Mouse (Mus musculus) right cerebral cortex, postnatal 4 days (tissue): ENCODE data around the gene Acot7.

Experiments
- DNase-seq: peaks from one replicate; pipeline ENCODE4 v3.0.0-alpha.2; 2022

Gene Acot7

DNA sequence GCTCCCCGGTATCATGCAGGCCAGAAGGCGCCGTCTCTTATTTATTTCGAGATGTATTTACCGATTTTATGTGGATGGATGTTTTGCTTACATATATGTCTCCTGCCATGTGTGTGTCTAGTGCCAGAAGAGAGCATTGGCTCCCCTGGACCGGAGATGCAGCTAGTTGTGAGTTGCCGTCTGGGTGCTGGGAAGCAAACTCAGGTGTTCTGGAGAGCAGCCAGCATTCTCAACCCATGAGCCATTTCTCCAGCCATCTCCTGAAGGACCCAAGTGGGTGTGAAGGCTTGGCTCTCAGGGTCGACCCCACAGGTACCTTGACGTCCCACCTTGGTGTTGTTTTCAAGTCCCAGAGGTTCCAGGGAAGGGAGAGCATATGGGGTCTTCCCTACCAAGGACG, 4.3 kb downstream of the Acot7 start:
- no peak for DNase-seq

DNA sequence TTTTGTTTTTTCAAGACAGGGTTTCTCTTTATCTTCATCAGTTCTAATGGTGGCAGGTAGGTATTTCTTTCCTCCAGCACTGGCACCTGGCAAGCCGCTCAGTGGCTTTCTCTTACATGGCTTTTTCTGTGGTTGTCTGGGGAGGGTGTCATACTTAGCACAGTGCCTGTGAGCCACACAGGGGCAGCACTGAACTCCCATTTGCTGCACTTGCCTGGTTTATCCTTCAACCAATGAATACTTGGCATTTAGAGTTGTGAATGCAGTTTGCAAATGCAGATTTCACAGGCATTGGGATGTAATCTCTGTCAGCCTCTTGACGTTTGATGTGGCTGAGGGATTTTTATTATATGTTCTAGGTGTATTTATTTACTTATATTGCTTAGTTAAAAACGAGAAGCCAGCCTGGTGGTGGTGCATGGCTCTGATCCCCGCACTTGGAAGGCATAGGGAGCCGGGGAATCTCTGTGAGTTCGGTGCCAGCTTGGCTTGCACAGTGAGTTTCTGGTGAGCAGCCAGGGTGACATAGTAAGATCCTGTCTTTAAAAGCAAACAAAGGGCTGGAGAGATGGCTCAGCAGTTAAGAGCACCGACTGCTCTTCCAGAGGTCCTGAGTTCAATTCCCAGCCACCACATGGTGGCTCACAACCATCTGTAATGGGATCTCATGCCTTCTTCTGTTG, 6.6 kb downstream of the Acot7 start:
- DNase-seq: no peak

DNA sequence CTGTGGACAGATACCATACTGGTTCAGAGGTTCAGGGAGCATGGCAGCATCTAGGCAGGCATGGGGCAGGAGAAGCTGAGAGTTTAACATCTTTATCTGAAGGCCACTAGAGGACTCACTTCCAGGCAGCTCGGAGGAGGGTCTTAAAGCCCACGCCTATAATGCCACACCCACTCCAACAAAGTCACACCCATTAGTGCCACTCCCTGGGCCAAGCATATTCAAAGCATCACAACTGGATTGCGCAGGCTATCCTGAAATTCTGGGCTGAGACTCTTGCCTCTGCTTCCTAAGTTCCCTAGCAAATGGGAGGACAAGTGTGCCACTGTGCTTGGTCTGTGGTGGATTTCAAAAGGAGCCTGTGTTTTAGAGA, 7.2 kb downstream of the Acot7 start:
- no peak for DNase-seq

DNA sequence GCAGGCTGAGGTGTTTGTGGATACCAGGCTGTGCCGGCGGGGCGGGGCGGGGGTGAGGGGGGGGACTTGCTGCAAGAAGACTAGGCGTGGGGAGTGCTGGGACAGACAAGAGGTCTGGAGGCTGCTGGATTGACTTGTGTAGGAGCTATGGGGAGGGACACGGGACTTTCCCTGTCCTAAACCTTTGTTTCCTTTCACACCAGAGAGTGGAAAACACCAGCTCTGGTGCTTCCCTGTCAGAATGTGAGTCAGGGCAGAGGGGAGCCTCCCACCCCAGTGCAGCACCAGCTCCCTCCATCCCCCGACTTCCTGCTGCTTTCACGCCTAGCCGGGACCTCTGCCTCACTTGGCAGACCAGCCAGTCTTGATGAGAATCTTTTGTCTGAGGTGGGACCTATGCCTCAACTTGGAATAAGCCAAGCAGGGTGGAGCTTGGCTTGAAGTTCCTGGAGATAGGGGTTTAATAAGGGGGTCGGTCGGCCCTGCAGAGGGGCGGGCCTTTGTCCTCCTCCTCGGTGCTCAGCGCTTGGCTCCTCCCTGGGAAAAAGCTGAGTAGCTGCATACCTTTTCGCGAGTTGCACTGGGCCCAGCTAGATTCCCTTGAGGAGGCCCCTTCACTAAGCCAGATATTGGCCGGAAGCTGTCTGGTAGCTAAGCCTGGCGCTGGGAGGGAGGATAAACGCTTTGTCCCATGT, 7.7 kb downstream of the Acot7 start:
- no peak for DNase-seq

DNA sequence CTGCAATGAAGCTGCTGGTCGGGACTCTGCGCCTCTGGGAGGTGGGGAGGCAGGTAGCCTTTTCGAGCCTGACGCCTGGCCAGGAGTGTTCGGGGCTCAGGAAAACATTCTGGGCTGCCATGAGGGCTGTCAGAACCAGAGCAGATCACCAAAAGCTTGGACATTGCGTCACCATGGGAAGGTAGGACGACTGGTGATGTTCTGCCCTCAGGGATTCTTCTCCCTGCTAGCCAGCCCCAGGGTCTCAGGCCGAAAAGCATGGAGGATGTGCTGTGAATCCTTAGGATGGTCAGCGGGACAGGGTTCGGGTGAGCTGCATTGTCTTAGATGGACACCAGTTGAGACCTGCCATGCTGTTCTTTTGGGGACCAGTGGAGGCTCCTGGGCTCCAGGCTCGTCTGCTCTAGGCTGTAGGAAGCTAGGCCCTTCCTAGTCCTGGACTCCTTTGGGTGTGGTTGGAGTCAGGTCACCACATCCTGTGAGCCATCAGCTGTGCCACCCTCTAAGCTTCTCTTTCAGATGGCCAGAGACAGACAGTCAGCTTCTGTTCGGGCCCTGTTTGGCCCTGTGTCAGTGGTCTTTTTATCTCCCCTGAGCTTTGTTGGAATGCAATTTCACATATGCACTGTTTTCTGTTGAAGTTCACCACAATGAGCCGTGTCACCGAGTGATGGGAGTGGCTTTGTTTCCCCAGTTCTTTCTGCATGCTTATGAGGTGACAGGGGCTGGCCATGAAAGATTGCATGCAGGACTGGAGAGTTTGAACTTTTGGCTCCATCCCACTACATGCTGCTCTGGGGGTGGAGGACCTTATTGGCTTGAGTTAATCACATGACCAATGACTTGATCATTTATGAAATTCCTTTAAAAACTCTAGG, 8.5 kb downstream of the Acot7 start:
- no peak for DNase-seq

DNA sequence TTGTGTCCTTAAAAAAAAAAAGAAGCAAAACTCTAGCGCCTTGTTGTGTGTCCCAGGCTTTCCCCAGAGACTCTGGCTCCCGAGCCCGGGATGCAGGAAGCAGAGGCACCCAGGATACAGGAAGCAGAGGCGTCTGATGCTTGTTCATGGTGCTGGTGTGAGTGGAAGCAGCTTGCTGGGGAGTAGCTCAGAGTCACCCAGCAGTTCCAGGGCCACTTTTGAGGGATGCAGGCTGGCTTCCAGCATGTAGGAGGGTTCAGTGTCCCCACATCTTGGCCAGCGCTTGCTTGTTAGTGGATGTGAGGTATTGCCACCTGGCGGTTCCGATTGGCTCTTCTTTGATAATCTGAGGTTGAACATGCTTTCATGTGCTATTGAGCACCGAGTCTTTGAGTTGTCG, 9.2 kb downstream of the Acot7 start:
- DNase-seq: no peak

DNA sequence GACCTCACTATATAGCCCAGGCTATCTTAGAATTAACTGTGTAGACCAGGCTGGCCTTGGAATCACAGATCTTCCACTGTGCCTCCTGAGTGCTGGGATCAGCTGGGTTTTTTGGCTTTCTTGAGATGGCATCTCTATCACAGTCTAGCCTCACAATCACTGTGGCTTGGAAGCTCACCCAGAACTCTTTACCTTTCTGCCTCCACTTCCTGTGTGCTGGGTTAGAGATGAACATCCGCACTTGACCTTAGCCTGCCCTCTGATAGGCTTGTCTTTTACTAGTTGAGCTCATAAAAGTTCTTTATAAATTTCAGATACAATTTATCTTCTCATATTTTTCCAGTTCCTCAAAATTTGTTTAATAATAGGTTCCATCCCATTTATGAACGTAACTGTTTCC, 10.7 kb downstream of the Acot7 start:
- DNase-seq: no peak

DNA sequence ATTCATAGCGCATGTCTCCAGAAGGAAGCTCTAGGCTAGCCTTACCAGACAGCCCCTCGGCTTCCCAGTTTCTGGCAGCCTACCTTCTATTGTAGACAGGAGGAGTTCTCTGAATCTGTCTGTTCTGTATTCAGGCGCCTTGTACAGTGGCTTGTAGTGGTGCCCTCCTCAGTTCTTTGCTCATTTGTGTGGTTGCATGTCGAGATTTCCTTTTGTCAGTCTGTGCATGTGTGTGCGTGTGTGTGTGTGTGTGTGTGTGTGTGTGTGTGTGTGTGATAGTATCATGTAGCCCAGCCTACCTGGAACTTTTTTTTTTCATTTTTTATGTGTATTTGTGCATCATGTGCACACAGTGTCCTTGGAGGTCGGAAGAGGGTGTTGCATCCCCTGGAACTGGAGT, 11.1 kb downstream of the Acot7 start:
- DNase-seq: no peak

DNA sequence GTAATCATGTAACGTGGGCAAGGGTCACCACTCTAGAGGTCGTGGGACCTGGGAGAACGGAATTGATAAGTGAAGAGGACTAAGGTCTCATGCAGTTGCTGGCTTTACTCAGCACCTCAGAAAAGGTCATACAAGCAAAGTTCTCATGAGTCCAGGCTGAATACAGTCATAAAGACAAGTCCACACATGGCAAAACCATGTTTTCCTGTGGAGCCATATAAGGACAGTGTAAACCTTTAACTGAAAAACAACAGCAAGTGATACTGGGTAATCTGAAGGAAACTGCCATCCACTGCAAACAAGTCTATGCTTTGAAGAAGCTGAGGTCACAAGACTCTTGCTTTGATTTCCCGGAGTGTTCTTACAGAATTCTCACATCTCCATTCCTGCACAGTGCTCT, 11.8 kb downstream of the Acot7 start:
- DNase-seq: no peak

DNA sequence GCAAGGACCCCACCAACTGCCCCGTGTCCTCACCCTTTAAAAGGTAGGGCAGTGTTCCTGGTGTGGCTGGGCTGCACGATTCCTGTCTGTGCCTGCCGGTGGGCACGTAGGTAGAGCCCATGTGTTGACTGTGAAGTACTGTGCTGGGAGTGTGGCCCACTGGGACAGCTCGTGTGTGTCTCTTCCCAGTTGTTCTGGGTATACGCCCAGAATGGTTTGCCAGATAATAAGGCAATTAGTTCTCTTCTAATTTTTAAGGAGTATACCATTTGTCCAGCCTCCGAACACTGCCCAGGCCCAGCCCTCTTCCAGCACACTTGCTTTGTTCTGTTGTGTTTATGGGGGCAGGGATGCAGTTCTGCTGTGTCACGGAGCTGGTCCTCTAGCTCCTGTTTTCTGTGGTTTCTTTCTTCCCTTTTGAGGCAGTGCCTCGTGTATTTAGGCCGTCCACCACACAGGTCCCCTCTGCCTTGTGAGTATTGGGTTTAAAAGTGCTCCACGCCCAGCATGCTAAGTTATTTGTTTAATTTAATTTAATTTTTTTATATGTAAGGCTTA, 12.2 kb downstream of the Acot7 start:
- no peak for DNase-seq

DNA sequence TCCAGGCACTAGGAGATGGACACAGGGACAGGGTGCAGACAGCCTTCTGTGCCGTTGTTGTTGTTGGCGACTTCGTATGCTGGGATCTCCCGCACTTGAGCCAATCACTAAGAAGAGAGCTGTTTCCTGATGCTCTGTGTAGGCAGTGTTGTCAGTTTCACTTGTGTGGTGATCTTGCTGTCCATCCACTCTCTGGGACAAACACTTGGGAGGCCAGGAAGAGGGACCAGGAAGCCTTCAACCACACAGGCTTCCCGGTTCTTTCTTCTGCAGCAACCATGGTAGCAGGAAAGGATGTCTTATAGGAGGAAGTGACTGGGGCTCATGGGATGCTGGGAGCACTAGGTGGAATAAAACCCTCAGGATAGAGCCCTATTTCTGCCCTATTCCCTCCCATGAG, 12.8 kb downstream of the Acot7 start:
- DNase-seq: no peak

DNA sequence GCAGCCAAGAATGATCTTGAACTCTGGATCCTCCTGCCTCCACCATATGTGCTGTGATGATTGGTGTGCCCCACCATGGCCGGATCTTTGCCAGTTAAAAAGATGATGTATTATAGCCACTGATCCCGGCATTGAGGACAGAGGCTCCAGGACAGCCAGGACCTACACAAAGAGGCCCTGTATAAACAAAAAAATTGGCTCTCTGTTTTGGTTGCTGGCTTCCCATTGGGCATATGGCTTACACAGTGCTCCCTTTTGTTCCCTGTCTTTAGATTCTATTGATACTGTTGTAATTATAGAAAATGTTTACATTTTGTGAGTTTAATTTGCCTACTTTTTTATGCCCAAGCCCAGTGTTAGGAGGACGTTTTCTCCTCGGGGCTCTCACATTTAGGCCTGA, 14.6 kb downstream of the Acot7 start:
- no peak for DNase-seq

DNA sequence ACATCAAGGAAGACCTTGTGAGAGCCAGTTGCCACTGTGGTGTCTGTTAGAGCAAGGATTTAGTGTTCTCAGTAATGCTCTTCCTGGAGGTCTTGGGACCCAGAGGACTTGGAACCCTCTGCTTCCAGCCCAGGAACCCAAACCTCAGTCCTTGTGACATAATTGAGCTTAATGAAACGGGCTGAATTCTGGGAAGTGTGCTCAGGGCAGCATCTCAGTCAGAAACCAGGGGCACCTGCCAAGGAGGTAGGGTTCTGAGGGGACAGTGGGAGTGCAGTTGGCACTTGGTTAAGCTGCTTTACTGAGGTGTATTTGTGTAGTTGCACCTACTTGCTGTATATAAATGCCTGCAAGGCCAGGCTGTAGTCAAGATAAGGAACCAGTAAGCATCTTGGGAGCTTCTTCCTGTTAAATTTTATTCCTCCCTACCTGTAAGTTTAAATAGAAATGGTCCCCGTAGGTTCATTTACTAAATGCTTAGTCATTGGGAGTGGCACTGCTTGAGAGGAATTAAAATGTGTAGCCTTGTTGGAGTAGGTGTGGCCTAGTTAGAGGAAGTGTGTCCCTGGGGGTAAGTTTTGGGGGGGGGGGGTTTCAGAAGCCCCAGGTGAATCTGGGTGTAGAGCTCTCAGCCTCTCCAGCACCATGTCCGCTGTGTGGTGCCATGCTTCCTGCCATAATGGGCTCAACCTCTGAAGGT, 16.7 kb downstream of the Acot7 start:
- no peak for DNase-seq

DNA sequence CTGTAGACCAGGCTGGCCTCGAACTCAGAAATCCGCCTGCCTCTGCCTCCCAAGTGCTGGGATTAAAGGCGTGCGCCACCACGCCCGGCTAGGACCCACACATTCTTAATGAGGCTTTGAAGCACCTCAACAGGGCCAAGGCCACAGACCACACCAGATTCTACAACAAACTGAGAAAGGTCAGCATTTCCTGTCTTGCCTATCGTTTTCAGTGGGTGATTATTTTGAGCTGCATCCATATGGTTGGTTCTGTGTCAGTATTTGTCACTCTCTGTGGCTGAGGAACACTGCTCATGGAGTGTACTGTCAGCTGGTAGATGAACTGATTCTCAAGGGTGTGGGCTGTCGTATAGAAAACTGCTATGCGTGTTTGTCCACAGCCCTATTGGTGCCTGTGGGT, 18.3 kb downstream of the Acot7 start:
- DNase-seq: no peak

DNA sequence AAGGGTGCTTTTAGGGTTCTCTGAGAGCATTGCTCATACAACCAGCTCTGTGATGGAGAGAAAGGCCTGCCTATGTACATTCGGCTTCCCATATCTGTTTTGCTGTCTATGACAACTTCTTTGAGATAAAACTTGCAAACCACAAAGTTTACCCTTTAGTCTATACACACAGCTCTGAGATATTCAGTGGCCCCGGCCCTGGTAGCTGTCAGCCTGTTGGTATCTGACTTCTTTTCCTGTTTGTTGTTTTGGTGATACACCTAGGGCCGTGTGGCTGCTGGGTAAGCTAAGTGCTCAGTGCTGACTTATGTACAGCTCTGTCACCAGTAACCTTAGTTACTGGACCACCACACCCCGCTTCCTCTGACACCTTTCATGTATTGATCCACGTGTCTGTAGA, 19.6 kb downstream of the Acot7 start:
- no peak for DNase-seq

DNA sequence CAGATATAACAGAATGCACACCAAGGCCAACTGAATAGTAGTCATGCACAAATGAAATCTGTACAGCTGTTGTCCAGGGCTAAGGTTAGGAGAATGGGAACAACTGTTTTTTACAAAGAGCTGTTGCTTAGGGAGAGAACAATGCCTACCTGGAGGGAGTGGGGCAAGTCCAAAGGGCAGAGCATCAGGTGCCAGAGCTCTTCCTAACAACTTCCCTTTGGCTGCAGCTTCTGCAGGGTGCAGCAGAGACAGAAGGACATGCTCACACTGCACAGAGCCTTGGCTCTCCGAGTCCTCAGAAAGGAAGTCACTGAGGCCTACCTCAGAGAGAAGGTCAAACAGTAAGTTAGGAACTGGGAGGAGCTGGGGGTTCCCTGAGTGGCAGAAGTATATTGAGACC, 21.7 kb downstream of the Acot7 start:
- DNase-seq: no peak

DNA sequence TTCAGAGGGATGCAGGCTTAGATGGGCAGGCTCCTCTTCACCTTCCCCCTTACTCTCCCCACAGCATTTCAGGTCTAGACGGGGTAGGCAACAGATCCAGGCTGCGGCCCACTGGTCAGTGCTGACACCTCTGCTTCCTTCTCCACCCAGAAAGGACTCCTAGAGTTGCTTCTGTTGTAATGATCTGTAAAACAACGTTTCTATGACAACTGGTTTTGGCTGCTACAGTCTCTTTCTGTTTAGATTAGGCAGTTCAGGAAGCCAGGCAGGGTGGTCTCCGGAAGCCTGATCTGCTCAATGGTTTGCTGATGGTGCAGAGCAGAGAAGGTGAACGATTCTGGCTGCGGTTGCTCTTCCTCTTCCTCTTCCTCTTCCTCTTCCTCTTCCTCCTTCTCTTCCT, 23.6 kb downstream of the Acot7 start:
- DNase-seq: no peak

DNA sequence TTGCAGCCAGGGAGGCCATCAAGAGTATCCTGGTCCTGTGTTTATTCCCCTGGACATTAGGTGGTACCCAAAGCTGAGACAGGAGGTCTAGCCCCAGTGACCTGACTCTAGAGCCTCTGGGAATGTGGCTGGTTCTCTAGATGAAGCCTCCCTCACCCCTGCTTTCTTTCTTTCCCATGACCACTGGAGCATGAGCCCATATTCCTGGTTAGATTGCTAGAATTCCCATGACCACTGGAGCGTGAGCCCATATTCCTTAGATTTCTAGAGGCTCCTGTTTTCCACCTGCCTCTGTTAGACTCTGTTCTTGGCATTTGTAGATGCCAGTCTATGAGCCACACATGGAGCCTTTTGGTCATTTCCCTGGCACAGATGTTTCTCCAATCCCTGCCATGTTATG, 24.5 kb downstream of the Acot7 start:
- no peak for DNase-seq

DNA sequence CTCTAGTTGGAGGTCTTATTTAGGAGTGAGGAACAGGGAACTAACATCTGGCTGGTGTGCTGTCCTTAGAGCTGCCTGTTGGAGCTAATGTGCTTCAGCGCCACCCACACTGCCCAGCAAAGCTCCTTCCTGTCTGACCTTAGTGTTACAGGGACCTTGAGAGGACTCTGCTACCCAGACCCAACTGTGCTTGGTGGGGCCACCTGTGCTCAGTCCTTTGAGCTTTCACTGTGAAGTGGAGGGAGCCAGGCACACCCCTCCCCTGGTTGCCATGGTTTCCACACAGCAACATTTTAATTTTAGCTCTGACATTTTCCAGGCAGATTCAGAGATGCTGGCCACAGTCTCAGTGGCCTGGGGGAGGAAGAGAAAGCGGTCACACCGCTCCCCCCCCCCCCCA, 25.0 kb downstream of the Acot7 start:
- no peak for DNase-seq

DNA sequence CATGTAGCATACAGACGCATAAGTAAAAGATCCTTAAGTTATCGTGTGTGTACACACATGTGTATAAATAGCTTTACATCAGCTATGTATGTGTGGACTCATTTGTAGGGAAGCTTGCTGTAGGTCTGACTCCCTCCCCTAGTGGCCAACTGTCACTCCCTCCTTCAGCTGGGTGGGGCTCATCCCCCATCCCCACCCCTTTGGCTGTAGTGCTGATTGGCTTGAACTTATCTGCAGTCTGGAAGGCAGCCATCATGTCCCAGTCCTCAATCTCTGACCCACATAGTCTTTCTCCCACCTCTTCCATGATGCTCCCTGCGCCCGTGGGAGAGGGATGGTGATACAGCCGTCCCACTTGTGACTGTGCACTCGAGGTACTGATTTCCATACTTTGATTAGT, 26.7 kb downstream of the Acot7 start:
- no peak for DNase-seq

DNA sequence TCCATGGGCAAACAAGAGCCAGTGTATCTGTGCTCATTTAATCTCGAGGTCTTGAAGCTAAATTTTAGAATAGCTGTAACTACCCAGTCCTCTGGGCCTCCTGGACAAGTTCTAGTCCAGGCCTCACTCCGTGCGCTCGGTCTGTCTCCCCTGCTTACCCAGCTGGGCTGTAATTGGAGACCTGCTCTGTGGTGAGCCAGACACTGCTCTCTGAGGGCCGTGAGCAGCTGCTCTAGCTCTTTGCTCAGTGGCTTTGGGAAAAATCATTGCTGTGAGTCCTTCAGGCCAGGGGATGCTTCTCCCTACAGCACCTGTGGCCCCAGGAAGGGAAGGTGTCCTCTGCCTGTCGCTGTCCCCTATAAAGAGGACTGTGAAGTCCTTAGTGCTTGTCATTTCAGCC, 28.3 kb downstream of the Acot7 start:
- no peak for DNase-seq

DNA sequence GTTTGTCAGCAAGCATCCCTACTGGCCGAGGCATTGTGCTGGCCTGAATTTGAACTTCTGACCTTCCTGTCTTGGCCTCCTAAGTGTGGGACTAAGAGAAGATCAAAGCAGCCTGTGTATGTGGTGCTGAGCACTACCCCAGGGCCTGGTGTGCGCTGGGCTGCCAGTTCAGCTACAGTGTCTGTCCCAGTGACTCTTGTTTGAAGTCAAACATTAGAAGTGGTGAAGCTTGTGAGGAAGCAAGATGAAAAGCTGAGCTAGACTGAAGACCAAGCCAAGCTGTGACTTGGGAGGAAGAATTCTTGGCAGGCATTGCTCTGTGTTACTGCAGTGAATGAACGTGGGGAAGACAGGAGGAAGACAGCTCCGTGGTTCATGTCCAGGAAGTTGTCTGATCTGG, 31.7 kb downstream of the Acot7 start:
- DNase-seq: no peak

DNA sequence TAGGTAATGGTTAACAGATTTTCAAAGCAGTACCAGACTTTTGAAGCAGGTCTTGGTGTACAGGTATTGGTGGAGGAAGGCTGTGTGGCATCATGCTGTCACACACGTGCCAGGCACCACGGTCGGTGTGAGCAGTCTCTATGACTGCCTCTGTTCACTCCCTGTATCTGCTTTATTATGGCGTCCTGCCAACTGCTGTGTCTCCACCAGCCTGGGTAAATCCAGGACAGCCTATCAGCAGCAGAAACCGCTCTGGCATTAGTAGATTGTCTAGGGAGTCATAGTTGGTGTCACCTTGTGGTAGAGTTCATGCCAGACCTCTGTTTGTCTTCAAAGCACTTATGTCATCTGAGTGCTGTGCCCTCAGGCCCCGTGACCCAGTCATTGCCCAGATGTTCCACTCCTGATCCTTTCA, 34.2 kb downstream of the Acot7 start:
- no peak for DNase-seq
